Mouse (Mus musculus) thymus, adult 2 months (tissue): ENCODE measurements around the gene Mgmt.

Source experiments
- CTCF ChIP-seq: fragments of 200-500 bp; IDR thresholded peaks from 2 replicates; pipeline ENCODE4 v1.5.1; 2012; ENCODE audit warnings: mild to moderate bottlenecking, control low read depth, low read length, moderate library complexity, borderline replicate concordance; ENCODE audit not compliant: control insufficient read depth, poor library complexity, insufficient read depth; ENCODE audit errors: extremely low read depth
- POLR2A ChIP-seq: fragments of 200-500 bp; IDR thresholded peaks from 2 replicates; pipeline ENCODE4 v1.6.1; 2012; ENCODE audit warnings: mild to moderate bottlenecking, low read length, control low read depth, moderate library complexity; ENCODE audit not compliant: control insufficient read depth, poor library complexity, insufficient read depth; ENCODE audit errors: extremely low read depth

DNA sequence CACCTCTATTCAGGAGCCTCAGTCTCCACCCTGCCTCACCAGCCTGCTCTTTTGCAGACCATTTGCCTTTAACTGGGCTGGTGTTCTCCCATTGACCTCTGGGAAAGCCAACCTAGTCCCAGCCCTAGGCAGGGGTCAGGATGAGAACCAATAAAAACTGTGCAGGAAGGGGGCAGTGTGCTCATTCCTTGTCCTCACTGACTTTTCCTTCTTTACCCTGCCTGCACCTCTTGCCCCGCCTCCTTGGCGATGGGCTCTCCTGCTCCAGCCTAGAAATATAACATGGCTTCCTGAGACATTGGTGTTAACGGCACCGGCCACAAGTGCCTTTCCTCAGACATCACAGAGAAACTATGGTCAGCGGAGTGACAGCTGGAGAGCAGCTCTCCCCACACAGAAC is 161.7 kb downstream of the Mgmt start:
- TF ChIP-seq CTCF (no peak), POLR2A (no peak)
